Mouse (Mus musculus): Measurements from ENCODE around the gene Pcyox1. TPM values are rescaled to one million over a fixed set of nuclear protein-coding genes. Genes with fewer than 3 reads are reported as not detected.
A peak's percentile ranks its signal among the peaks of the same experiment; 100 is the strongest.

The Pcyox1 gene
- polyA plus RNA-seq, 1 experiment from 2014 or later = 88.4 TPM

GRCm38 (mm10) chr6:86400972-86401371, 4.0 kb upstream of the Pcyox1 start:
- Histone ChIP-seq H3K36me3 (ENCODE audit: control insufficient read depth, insufficient read depth, low read length) (no peaks in the 10 kb centered on the region), H3K9me3 (ENCODE audit: control insufficient read depth, low read length) (no peaks in the 10 kb centered on the region)

GRCm38 (mm10) chr6:86399995-86400394, 3.0 kb upstream of the Pcyox1 start:
- H3K4me2 ChIP-seq (ENCODE audit: low read length) = no peak overlapping the region
- H3K9ac ChIP-seq (ENCODE audit: low read depth, low read length) = no peak overlapping the region
- no peaks in the 10 kb centered on the region for H3K9me3 ChIP-seq (ENCODE audit: control insufficient read depth, low read length)
- no peaks in the 10 kb centered on the region for H3K27me3 ChIP-seq (replicated peaks; ENCODE audit: control insufficient read depth, insufficient read depth, low read length)
- ATAC-seq = no peak
- WGBS = 85% methylated on average over 2 of the region's 2 CpGs
- no peak overlapping the region for H3K27ac ChIP-seq (ENCODE audit: low read depth, low read length)
- H3K4me1 ChIP-seq (ENCODE audit: control insufficient read depth, insufficient read depth, low read depth, low read length) = peaks cover 20% of the 10 kb centered on the region
- no peaks in the 10 kb centered on the region for H3K36me3 ChIP-seq (ENCODE audit: control insufficient read depth, insufficient read depth, low read length)
- H3K4me3 ChIP-seq (ENCODE audit: low read length) = no peak overlapping the region

More at GRCm38 (mm10) chr6:86400972-86401371, 4.0 kb upstream of the Pcyox1 start:
- Histone ChIP-seq H3K4me1 (ENCODE audit: control insufficient read depth, insufficient read depth, low read depth, low read length) (peaks cover 13% of the 10 kb centered on the region), H3K4me2 (ENCODE audit: low read length) (peak overlapping the region; percentile 47), H3K27ac (ENCODE audit: low read depth, low read length) (no peak overlapping the region), H3K4me3 (ENCODE audit: low read length) (peak overlapping the region; percentile 28), H3K27me3 (replicated peaks; ENCODE audit: control insufficient read depth, insufficient read depth, low read length) (no peaks in the 10 kb centered on the region), H3K9ac (ENCODE audit: low read depth, low read length) (peak overlapping the region; percentile 31; the same call in 1 of the 2 replicates)
- no peak for ATAC-seq
- WGBS = 7% methylated on average over 9 of the region's 9 CpGs

DNA sequence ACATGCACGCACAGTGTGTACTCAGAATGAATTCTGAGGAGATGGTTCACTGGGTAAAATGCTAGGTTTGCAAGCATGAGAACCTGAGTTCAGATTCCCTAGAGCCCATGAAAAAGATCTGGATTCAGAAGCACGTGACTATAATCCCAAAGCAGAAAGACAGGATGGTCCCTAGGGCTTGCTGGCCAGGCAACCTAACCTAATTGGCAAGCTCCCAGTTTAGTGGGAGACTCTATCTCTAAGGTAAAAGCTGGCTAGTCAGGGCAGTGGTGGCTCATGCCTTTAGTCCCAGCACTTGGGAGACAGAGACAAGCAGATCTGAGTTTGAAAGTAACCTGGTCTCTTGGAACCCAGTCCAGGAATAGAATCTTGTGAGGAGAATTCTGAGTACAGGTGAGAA, 2.0 kb upstream of the Pcyox1 start:
- no peak overlapping the region for H3K4me3 ChIP-seq (ENCODE audit: low read length)
- peaks cover 26% of the 10 kb centered on the region for H3K4me1 ChIP-seq (ENCODE audit: control insufficient read depth, insufficient read depth, low read depth, low read length)
- H3K27me3 ChIP-seq (replicated peaks; ENCODE audit: control insufficient read depth, insufficient read depth, low read length) = no peaks in the 10 kb centered on the region
- ATAC-seq = no peak
- H3K4me2 ChIP-seq (ENCODE audit: low read length) = no peak overlapping the region
- WGBS = 80% methylated on average over 2 of the region's 2 CpGs
- H3K36me3 ChIP-seq (ENCODE audit: control insufficient read depth, insufficient read depth, low read length) = no peaks in the 10 kb centered on the region
- no peaks in the 10 kb centered on the region for H3K9me3 ChIP-seq (ENCODE audit: control insufficient read depth, low read length)
- no peak overlapping the region for H3K9ac ChIP-seq (ENCODE audit: low read depth, low read length)
- H3K27ac ChIP-seq (ENCODE audit: low read depth, low read length) = no peak overlapping the region

DNA sequence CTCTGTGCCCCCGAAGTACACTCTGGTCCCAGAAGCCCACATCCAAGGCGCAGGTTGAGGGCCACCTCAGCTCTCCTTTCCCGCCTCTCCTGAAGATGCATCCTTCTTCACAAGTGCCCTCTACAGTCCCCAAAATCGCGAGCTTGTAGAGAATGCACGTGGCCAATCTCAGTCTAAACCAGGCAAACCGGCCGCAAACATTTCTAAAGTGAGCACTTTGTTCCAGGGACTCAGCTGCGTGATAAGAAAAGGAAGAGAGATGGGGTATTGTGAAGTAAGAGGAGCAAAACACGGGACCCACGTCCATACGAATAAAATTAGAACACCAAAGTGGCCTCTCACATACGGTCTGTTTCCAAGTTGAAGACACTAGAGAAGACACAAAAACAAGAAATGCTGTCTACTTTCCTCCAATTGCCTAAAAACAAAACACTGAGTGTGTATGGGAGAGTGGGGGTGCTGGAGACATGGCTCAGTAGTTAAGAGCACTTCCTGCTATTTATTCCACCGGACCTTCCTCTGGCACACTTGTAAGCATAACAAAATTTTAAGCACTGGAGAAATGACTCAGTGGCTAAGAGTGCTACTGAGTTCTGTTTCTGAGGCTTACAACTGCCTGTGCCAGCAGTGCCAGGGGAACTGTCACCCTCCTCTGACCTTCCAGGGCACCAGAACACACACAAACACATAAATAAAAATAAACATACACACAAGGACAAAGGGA, 465 bp upstream of the Pcyox1 start:
- H3K9me3 ChIP-seq (ENCODE audit: control insufficient read depth, low read length) = no peaks in the 10 kb centered on the region
- H3K27me3 ChIP-seq (replicated peaks; ENCODE audit: control insufficient read depth, insufficient read depth, low read length) = no peaks in the 10 kb centered on the region
- H3K4me3 ChIP-seq (ENCODE audit: low read length) = peak overlapping the region; percentile 83
- 5% methylated on average over 14 of the region's 14 CpGs for WGBS
- H3K27ac ChIP-seq (ENCODE audit: low read depth, low read length) = peak overlapping the region; percentile 94
- peak; percentile 66 for ATAC-seq
- peak overlapping the region; percentile 80 for H3K4me2 ChIP-seq (ENCODE audit: low read length)
- H3K4me1 ChIP-seq (ENCODE audit: control insufficient read depth, insufficient read depth, low read depth, low read length) = peaks cover 28% of the 10 kb centered on the region
- H3K9ac ChIP-seq (ENCODE audit: low read depth, low read length) = peak overlapping the region; percentile 94
- H3K36me3 ChIP-seq (ENCODE audit: control insufficient read depth, insufficient read depth, low read length) = peaks cover 4% of the 10 kb centered on the region; the same call in 1 of the 2 replicates

DNA sequence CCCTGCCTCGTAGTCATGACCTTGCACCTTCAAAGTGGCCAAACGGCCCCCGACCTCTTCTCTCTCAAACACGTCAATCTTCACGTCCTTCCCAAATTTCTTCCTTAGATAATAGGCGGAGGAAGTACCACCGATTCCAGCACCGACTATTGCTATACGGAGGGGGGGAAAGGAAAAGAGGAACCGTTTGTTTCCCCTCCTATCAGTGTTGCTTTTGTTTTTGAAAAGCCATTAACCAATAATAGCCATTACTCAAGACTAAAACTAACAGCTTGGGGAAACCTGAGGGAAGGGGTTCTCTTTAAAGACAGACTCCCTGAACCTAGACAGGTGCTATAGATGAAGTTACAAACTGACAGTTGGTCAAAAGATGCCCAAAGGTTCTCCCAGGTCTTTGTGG, 985 bp downstream of the Pcyox1 start:
- Histone ChIP-seq H3K9ac (ENCODE audit: low read depth, low read length) (peak overlapping the region; percentile 94), H3K4me2 (ENCODE audit: low read length) (peak overlapping the region; percentile 80), H3K36me3 (ENCODE audit: control insufficient read depth, insufficient read depth, low read length) (peaks cover 15% of the 10 kb centered on the region), H3K4me3 (ENCODE audit: low read length) (peak overlapping the region; percentile 83), H3K4me1 (ENCODE audit: control insufficient read depth, insufficient read depth, low read depth, low read length) (peaks cover 28% of the 10 kb centered on the region), H3K9me3 (ENCODE audit: control insufficient read depth, low read length) (no peaks in the 10 kb centered on the region), H3K27me3 (replicated peaks; ENCODE audit: control insufficient read depth, insufficient read depth, low read length) (no peaks in the 10 kb centered on the region), H3K27ac (ENCODE audit: low read depth, low read length) (peak overlapping the region; percentile 94)
- 17% methylated on average over 10 of the region's 10 CpGs for WGBS
- ATAC-seq = no peak

DNA sequence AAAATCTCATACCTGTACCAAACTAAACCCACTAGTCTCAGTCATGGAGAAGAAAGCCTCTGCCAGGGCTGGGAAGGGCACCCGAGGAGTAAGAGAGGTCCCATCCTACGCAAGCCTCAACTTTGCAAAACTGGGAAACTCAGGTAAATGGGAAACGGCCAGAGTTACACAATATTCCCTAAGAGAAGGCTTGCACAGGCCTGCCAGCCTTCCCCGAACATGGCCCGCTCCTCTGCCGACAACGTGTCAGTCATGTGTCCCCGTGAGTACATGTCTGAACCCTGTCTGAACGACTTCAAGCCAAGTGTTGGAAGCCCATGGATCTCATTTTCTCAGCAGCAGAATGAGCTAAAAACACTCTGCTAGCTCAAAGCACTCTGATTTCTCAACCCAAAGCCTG, 1.9 kb downstream of the Pcyox1 start:
- Histone ChIP-seq H3K27me3 (replicated peaks; ENCODE audit: control insufficient read depth, insufficient read depth, low read length) (no peaks in the 10 kb centered on the region), H3K9me3 (ENCODE audit: control insufficient read depth, low read length) (no peaks in the 10 kb centered on the region), H3K4me3 (ENCODE audit: low read length) (peak overlapping the region; percentile 83), H3K27ac (ENCODE audit: low read depth, low read length) (no peak overlapping the region), H3K36me3 (ENCODE audit: control insufficient read depth, insufficient read depth, low read length) (peaks cover 24% of the 10 kb centered on the region), H3K4me2 (ENCODE audit: low read length) (peak overlapping the region; percentile 80), H3K9ac (ENCODE audit: low read depth, low read length) (0 out of 2 replicates have a peak overlapping the region, but pooled peaks have one; percentile 5), H3K4me1 (ENCODE audit: control insufficient read depth, insufficient read depth, low read depth, low read length) (peaks cover 25% of the 10 kb centered on the region)
- ATAC-seq = no peak
- 82% methylated on average over 9 of the region's 9 CpGs for WGBS

DNA sequence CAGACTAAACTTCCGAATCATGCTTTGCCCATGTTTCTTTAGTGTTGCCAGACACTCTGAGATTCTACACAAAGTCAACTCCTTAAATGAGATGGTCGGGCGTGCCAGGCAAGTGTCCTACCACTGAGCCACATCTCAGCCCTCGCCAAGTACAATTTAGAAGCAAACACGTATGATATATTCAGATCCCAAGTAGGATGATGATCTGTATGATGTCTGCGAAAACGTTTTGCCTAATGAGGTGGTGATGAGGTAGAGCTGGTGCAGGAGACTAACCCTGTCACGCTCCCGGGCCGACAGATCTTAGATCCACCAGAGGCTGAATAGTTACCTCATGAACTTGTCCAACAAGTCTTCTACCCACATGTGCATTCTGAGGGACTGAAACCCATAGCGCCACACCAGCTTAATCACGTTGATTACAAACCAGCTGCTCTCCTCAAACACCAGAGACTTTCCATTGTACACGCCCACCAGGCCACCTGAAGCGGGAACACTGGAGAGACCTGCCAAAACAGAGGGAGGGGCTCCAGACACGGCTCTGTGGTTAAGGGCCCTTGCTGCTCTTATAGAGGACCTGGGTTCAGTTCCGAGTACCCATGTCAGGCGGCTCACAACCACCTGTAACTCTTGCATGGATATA, 2.8 kb downstream of the Pcyox1 start:
- no peak for ATAC-seq
- no peaks in the 10 kb centered on the region for H3K27me3 ChIP-seq (replicated peaks; ENCODE audit: control insufficient read depth, insufficient read depth, low read length)
- 91% methylated on average over 17 of the region's 17 CpGs for WGBS
- no peak overlapping the region for H3K4me3 ChIP-seq (ENCODE audit: low read length)
- no peak overlapping the region for H3K9ac ChIP-seq (ENCODE audit: low read depth, low read length)
- H3K27ac ChIP-seq (ENCODE audit: low read depth, low read length) = no peak overlapping the region
- H3K9me3 ChIP-seq (ENCODE audit: control insufficient read depth, low read length) = no peaks in the 10 kb centered on the region
- H3K4me1 ChIP-seq (ENCODE audit: control insufficient read depth, insufficient read depth, low read depth, low read length) = peaks cover 25% of the 10 kb centered on the region
- H3K4me2 ChIP-seq (ENCODE audit: low read length) = no peak overlapping the region
- H3K36me3 ChIP-seq (ENCODE audit: control insufficient read depth, insufficient read depth, low read length) = peaks cover 29% of the 10 kb centered on the region

- Histone ChIP-seq H3K9me3 (ENCODE audit: control insufficient read depth, low read length) (no peaks in the 10 kb centered on the region), H3K9ac (ENCODE audit: low read depth, low read length) (no peak overlapping the region), H3K36me3 (ENCODE audit: control insufficient read depth, insufficient read depth, low read length) (peaks cover 39% of the 10 kb centered on the region), H3K4me3 (ENCODE audit: low read length) (no peak overlapping the region), H3K27me3 (replicated peaks; ENCODE audit: control insufficient read depth, insufficient read depth, low read length) (no peaks in the 10 kb centered on the region), H3K4me1 (ENCODE audit: control insufficient read depth, insufficient read depth, low read depth, low read length) (peaks cover 25% of the 10 kb centered on the region), H3K27ac (ENCODE audit: low read depth, low read length) (no peak overlapping the region), H3K4me2 (ENCODE audit: low read length) (no peak overlapping the region)
- WGBS = 100% methylated on average over 1 of the region's 1 CpGs
- ATAC-seq = no peak
Measured at GRCm38 (mm10) chr6:86393187-86393586, 3.8 kb downstream of the Pcyox1 start.

GRCm38 (mm10) chr6:86391326-86391725, 5.6 kb downstream of the Pcyox1 start:
- Histone ChIP-seq H3K4me1 (ENCODE audit: control insufficient read depth, insufficient read depth, low read depth, low read length) (peaks cover 17% of the 10 kb centered on the region), H3K36me3 (ENCODE audit: control insufficient read depth, insufficient read depth, low read length) (peaks cover 44% of the 10 kb centered on the region), H3K9ac (ENCODE audit: low read depth, low read length) (no peak overlapping the region), H3K9me3 (ENCODE audit: control insufficient read depth, low read length) (no peaks in the 10 kb centered on the region), H3K4me2 (ENCODE audit: low read length) (no peak overlapping the region), H3K27ac (ENCODE audit: low read depth, low read length) (no peak overlapping the region), H3K27me3 (replicated peaks; ENCODE audit: control insufficient read depth, insufficient read depth, low read length) (no peaks in the 10 kb centered on the region), H3K4me3 (ENCODE audit: low read length) (no peak overlapping the region)
- ATAC-seq = no peak
- WGBS = 95% methylated on average over 5 of the region's 5 CpGs

All from hindbrain, embryonic 16.5 days (tissue).